Mouse (Mus musculus) neural tube, embryonic 13.5 days (tissue): Measurements from ENCODE around the gene Gpnmb. TPM values are rescaled to one million over a fixed set of nuclear protein-coding genes. Genes with fewer than 3 reads are reported as not detected.

Source experiments
- ATAC-seq: fragments of 200-750 bp; cut with Nextera tagmentation; 2 replicates; pipeline ENCODE4 v1.8.0; 2017; ENCODE audit warnings: low read depth, mild to moderate bottlenecking, moderate TSS enrichment, moderate library complexity
- H3K27ac ChIP-seq: fragments of 300-500 bp; sonication (generic); replicated peaks from 2 replicates; pipeline ENCODE4 v1.5.1; 2015; ENCODE audit warnings: moderate library complexity, mild to moderate bottlenecking, inconsistent platforms
- H3K27me3 ChIP-seq: fragments of 300-500 bp; sonication (generic); 2 replicates; pipeline ENCODE4 v1.6.1; 2015; ENCODE audit warnings: mild to moderate bottlenecking, inconsistent platforms
- H3K36me3 ChIP-seq: fragments of 300-500 bp; sonication (generic); 2 replicates; pipeline ENCODE4 v1.6.1; 2015; ENCODE audit warnings: mild to moderate bottlenecking, inconsistent platforms
- H3K4me1 ChIP-seq: fragments of 300-500 bp; sonication (generic); replicated peaks from 2 replicates; pipeline ENCODE4 v1.6.1; 2015; ENCODE audit warnings: inconsistent platforms
- H3K4me2 ChIP-seq: fragments of 300-500 bp; sonication (generic); 2 replicates; pipeline ENCODE4 v1.6.1; 2015; ENCODE audit warnings: inconsistent platforms, mild to moderate bottlenecking, moderate library complexity
- H3K4me3 ChIP-seq: fragments of 300-500 bp; sonication (generic); 2 replicates; pipeline ENCODE4 v1.5.1; 2015; ENCODE audit warnings: mild to moderate bottlenecking, inconsistent platforms
- H3K9ac ChIP-seq: fragments of 300-500 bp; sonication (generic); 2 replicates; pipeline ENCODE4 v1.6.1; 2015; ENCODE audit warnings: moderate library complexity, mild to moderate bottlenecking, inconsistent platforms
- H3K9me3 ChIP-seq: fragments of 300-500 bp; sonication (generic); 2 replicates; pipeline ENCODE4 v1.6.1; 2016; ENCODE audit warnings: inconsistent platforms
- WGBS: fragments of 180-500 bp; shearing (Covaris S2); methylation state at CpG from one replicate; pipeline ENCODE4 v1.1.7; 2015; 5-methylcytosine and 5-hydroxymethylcytosine counted together
- polyA plus RNA-seq: library from polyadenylated mRNA; unstranded; fragments of >200 nt; fragmentation: Nextera tagmentation; extraction: Ambion mirVana; gene quantifications from 2 replicates; pipeline ENCODE4 v1.2.1, GENCODE M21; 2015

The Gpnmb gene
- polyA plus RNA-seq, 1 experiment from 2014 or later = 0.31 TPM

- peak within 1 kb of the TSS; percentile 84 for H3K4me2 ChIP-seq
- peaks cover 26% of the 10 kb centered on the region for H3K4me1 ChIP-seq
- peak; percentile 98 for ATAC-seq
- peak within 1 kb of the TSS; percentile 85 for H3K27ac ChIP-seq
- H3K27me3 ChIP-seq = no peaks in the 10 kb centered on the region
- peak within 1 kb of the TSS; percentile 94 for H3K9ac ChIP-seq
- WGBS = 0% methylated on average over 49 of the region's 49 CpGs
- no peaks in the 10 kb centered on the region for H3K36me3 ChIP-seq
- H3K4me3 ChIP-seq = peak within 1 kb of the TSS; percentile 81
- H3K9me3 ChIP-seq = no peaks in the 10 kb centered on the region
Measured at GRCm38 (mm10) chr6:49073304-49074116, 37.2 kb downstream of the Gpnmb start, which contains the start of gene Malsu1. TSS of gene Malsu1 (plus strand) at chr6:49073795.

GRCm38 (mm10) chr6:49074117-49074490, 37.8 kb downstream of the Gpnmb start:
- peak; percentile 80 for ATAC-seq
- H3K9me3 ChIP-seq = no peaks in the 10 kb centered on the region
- WGBS = 1% methylated on average over 19 of the region's 19 CpGs

GRCm38 (mm10) chr6:49077894-49078293, 41.5 kb downstream of the Gpnmb start:
- H3K27me3 ChIP-seq = no peaks in the 10 kb centered on the region
- 0 out of 2 replicates have a peak, but pooled peaks cover 10% of the 10 kb centered on the region for H3K36me3 ChIP-seq
- no peak overlapping the region for H3K4me3 ChIP-seq
- no peak overlapping the region for H3K9ac ChIP-seq
- no peak overlapping the region for H3K4me2 ChIP-seq
- no peaks in the 10 kb centered on the region for H3K9me3 ChIP-seq
- WGBS = 82% methylated on average over 2 of the region's 2 CpGs
- H3K27ac ChIP-seq = no peak overlapping the region
- no peak for ATAC-seq
- H3K4me1 ChIP-seq = peaks cover 26% of the 10 kb centered on the region

More at GRCm38 (mm10) chr6:49074117-49074490, 37.8 kb downstream of the Gpnmb start:
- Histone ChIP-seq H3K36me3 (no peaks in the 10 kb centered on the region), H3K4me1 (peaks cover 26% of the 10 kb centered on the region), H3K9ac (peak overlapping the region; percentile 94), H3K4me2 (peak overlapping the region; percentile 84), H3K27me3 (no peaks in the 10 kb centered on the region), H3K4me3 (peak overlapping the region; percentile 81), H3K27ac (peak overlapping the region; percentile 85)

GRCm38 (mm10) chr6:49079313-49079712, 43.0 kb downstream of the Gpnmb start:
- no peaks in the 10 kb centered on the region for H3K9me3 ChIP-seq
- no peak overlapping the region for H3K4me2 ChIP-seq
- H3K9ac ChIP-seq = no peak overlapping the region
- peaks cover 24% of the 10 kb centered on the region for H3K36me3 ChIP-seq
- ATAC-seq = no peak
- H3K27me3 ChIP-seq = no peaks in the 10 kb centered on the region
- H3K4me3 ChIP-seq = no peak overlapping the region
- peaks cover 21% of the 10 kb centered on the region for H3K4me1 ChIP-seq
- H3K27ac ChIP-seq = no peak overlapping the region
- WGBS = 100% methylated on average over 1 of the region's 1 CpGs

GRCm38 (mm10) chr6:49083008-49083407, 46.7 kb downstream of the Gpnmb start:
- H3K27me3 ChIP-seq = no peaks in the 10 kb centered on the region
- H3K9ac ChIP-seq = no peak overlapping the region
- H3K4me1 ChIP-seq = no peaks in the 10 kb centered on the region
- peaks cover 56% of the 10 kb centered on the region for H3K36me3 ChIP-seq
- WGBS = 94% methylated on average over 4 of the region's 4 CpGs
- H3K4me3 ChIP-seq = no peak overlapping the region
- no peak overlapping the region for H3K4me2 ChIP-seq
- no peak for ATAC-seq
- H3K27ac ChIP-seq = no peak overlapping the region
- no peaks in the 10 kb centered on the region for H3K9me3 ChIP-seq

- no peaks in the 10 kb centered on the region for H3K9me3 ChIP-seq
- H3K27me3 ChIP-seq = no peaks in the 10 kb centered on the region
- H3K9ac ChIP-seq = no peak overlapping the region
- H3K4me1 ChIP-seq = peaks cover 19% of the 10 kb centered on the region
- 88% methylated on average over 10 of the region's 10 CpGs for WGBS
- H3K4me2 ChIP-seq = no peak overlapping the region
- no peak overlapping the region for H3K4me3 ChIP-seq
- H3K27ac ChIP-seq = no peak overlapping the region
- H3K36me3 ChIP-seq = peaks cover 79% of the 10 kb centered on the region
- no peak for ATAC-seq
Measured at GRCm38 (mm10) chr6:49094968-49095367, 58.6 kb downstream of the Gpnmb start.

- Histone ChIP-seq H3K4me2 (no peak overlapping the region), H3K4me1 (peaks cover 19% of the 10 kb centered on the region), H3K27ac (peak overlapping the region; percentile 61; the same call in 1 of the 2 replicates), H3K27me3 (no peaks in the 10 kb centered on the region), H3K4me3 (no peak overlapping the region), H3K36me3 (peaks cover 70% of the 10 kb centered on the region), H3K9ac (no peak overlapping the region), H3K9me3 (no peaks in the 10 kb centered on the region)
- 76% methylated on average over 7 of the region's 7 CpGs for WGBS
- 0 out of 2 replicates have a peak, but pooled peaks have one; percentile 23 for ATAC-seq
Measured at GRCm38 (mm10) chr6:49096421-49096820, 60.1 kb downstream of the Gpnmb start.

GRCm38 (mm10) chr6:49096933-49097461, 60.7 kb downstream of the Gpnmb start:
- Histone ChIP-seq H3K4me2 (peak overlapping the region; percentile 23; the same call in 1 of the 2 replicates), H3K36me3 (peaks cover 66% of the 10 kb centered on the region), H3K27ac (peak overlapping the region; percentile 61), H3K9ac (0 out of 2 replicates have a peak overlapping the region, but pooled peaks have one; percentile 17), H3K4me3 (no peak overlapping the region), H3K27me3 (no peaks in the 10 kb centered on the region), H3K9me3 (no peaks in the 10 kb centered on the region), H3K4me1 (peaks cover 19% of the 10 kb centered on the region)
- WGBS = 55% methylated on average over 13 of the region's 13 CpGs
- ATAC-seq = peak; percentile 32; the same call in 1 of the 2 replicates

GRCm38 (mm10) chr6:49097596-49098110, 61.3 kb downstream of the Gpnmb start:
- no peak overlapping the region for H3K27ac ChIP-seq
- H3K4me2 ChIP-seq = no peak overlapping the region
- 86% methylated on average over 5 of the region's 5 CpGs for WGBS
- peaks cover 19% of the 10 kb centered on the region for H3K4me1 ChIP-seq
- H3K27me3 ChIP-seq = no peaks in the 10 kb centered on the region
- no peak overlapping the region for H3K4me3 ChIP-seq
- no peaks in the 10 kb centered on the region for H3K9me3 ChIP-seq
- no peak overlapping the region for H3K9ac ChIP-seq
- ATAC-seq = no peak
- peaks cover 66% of the 10 kb centered on the region for H3K36me3 ChIP-seq

- no peaks in the 10 kb centered on the region for H3K9me3 ChIP-seq
- peaks cover 19% of the 10 kb centered on the region for H3K4me1 ChIP-seq
- no peak overlapping the region for H3K4me3 ChIP-seq
- no peak for ATAC-seq
- H3K27me3 ChIP-seq = no peaks in the 10 kb centered on the region
- H3K4me2 ChIP-seq = no peak overlapping the region
- H3K36me3 ChIP-seq = peaks cover 67% of the 10 kb centered on the region
- no peak overlapping the region for H3K27ac ChIP-seq
- no peak overlapping the region for H3K9ac ChIP-seq
- 85% methylated on average over 1 of the region's 1 CpGs for WGBS
Measured at GRCm38 (mm10) chr6:49099086-49099485, 62.7 kb downstream of the Gpnmb start.

- no peaks in the 10 kb centered on the region for H3K27me3 ChIP-seq
- H3K4me2 ChIP-seq = no peak overlapping the region
- no peak overlapping the region for H3K27ac ChIP-seq
- H3K4me1 ChIP-seq = no peaks in the 10 kb centered on the region
- peaks cover 76% of the 10 kb centered on the region for H3K36me3 ChIP-seq
- H3K9ac ChIP-seq = no peak overlapping the region
- WGBS = 89% methylated on average over 15 of the region's 15 CpGs
- H3K4me3 ChIP-seq = no peak overlapping the region
- ATAC-seq = no peak
- no peaks in the 10 kb centered on the region for H3K9me3 ChIP-seq
Measured at GRCm38 (mm10) chr6:49106746-49107500, 70.6 kb downstream of the Gpnmb start.

GRCm38 (mm10) chr6:49109196-49109595, 72.8 kb downstream of the Gpnmb start:
- H3K36me3 ChIP-seq = peaks cover 55% of the 10 kb centered on the region
- no peak for ATAC-seq
- H3K9me3 ChIP-seq = no peaks in the 10 kb centered on the region
- H3K4me1 ChIP-seq = peaks cover 5% of the 10 kb centered on the region; the same call in 1 of the 2 replicates
- no peak overlapping the region for H3K4me2 ChIP-seq
- H3K9ac ChIP-seq = no peak overlapping the region
- WGBS = 88% methylated on average over 2 of the region's 2 CpGs
- no peak overlapping the region for H3K4me3 ChIP-seq
- no peaks in the 10 kb centered on the region for H3K27me3 ChIP-seq
- H3K27ac ChIP-seq = no peak overlapping the region
